Mouse (Mus musculus): ENCODE measurements around the gene Olfr1204. TPM values are rescaled to one million over a fixed set of nuclear protein-coding genes. Genes with fewer than 3 reads are reported as not detected.

The Olfr1204 gene
- not detected for polyA plus RNA-seq (2015; fragmentation: Illumina TruSeq; extraction: RNeasy Lipid Tissue Mini Kit (QIAGEN cat#74804); ENCODE audit: low read depth, low replicate concordance)

GRCm38 (mm10) chr2:88848992-88849391, at the start of gene Olfr1204:
Gene Olfr1204, plus strand, starts transcription at chr2:88849292.

GRCm38 (mm10) chr2:88814196-88814595, 34.9 kb upstream of the Olfr1204 start, which contains the start of gene Olfr1202:
Gene Olfr1202, plus strand, starts transcription at chr2:88814496.

GRCm38 (mm10) chr2:88829437-88829836, 19.7 kb upstream of the Olfr1204 start, which contains the start of gene Olfr1205:
Gene Olfr1205, plus strand, starts transcription at chr2:88829737.

GRCm38 (mm10) chr2:88862931-88863330, 13.8 kb downstream of the Olfr1204 start, which contains the start of gene Olfr1206:
Gene Olfr1206, plus strand, starts transcription at chr2:88863231.

GRCm38 (mm10) chr2:88902211-88902610, 53.1 kb downstream of the Olfr1204 start, which contains the start of gene Olfr1208:
Gene Olfr1208, minus strand, starts transcription at chr2:88902311.

Other genes with a start within 250 kb of the Olfr1204 start
- not detected for gene Olfr1191-ps1, start 208.8 kb upstream of the Olfr1204 start, polyA plus RNA-seq (2015; fragmentation: Illumina TruSeq; extraction: RNeasy Lipid Tissue Mini Kit (QIAGEN cat#74804); ENCODE audit: low read depth, low replicate concordance)
- not detected for gene Olfr1192-ps1, start 200.8 kb upstream of the Olfr1204 start, polyA plus RNA-seq (2015; fragmentation: Illumina TruSeq; extraction: RNeasy Lipid Tissue Mini Kit (QIAGEN cat#74804); ENCODE audit: low read depth, low replicate concordance)
- gene Olfr1193, start 173.7 kb upstream of the Olfr1204 start, polyA plus RNA-seq (2015; fragmentation: Illumina TruSeq; extraction: RNeasy Lipid Tissue Mini Kit (QIAGEN cat#74804); ENCODE audit: low read depth, low replicate concordance): not detected
- gene Olfr1195, start 160.1 kb upstream of the Olfr1204 start, polyA plus RNA-seq (2015; fragmentation: Illumina TruSeq; extraction: RNeasy Lipid Tissue Mini Kit (QIAGEN cat#74804); ENCODE audit: low read depth, low replicate concordance): not detected
- not detected for gene Olfr1196, start 144.7 kb upstream of the Olfr1204 start, polyA plus RNA-seq (2015; fragmentation: Illumina TruSeq; extraction: RNeasy Lipid Tissue Mini Kit (QIAGEN cat#74804); ENCODE audit: low read depth, low replicate concordance)
- gene Olfr1197, start 116.9 kb upstream of the Olfr1204 start, polyA plus RNA-seq (2015; fragmentation: Illumina TruSeq; extraction: RNeasy Lipid Tissue Mini Kit (QIAGEN cat#74804); ENCODE audit: low read depth, low replicate concordance): not detected
- gene Olfr1198, start 97.9 kb upstream of the Olfr1204 start, polyA plus RNA-seq (2015; fragmentation: Illumina TruSeq; extraction: RNeasy Lipid Tissue Mini Kit (QIAGEN cat#74804); ENCODE audit: low read depth, low replicate concordance): not detected
- not detected for gene Olfr1199, start 88.8 kb upstream of the Olfr1204 start, polyA plus RNA-seq (2015; fragmentation: Illumina TruSeq; extraction: RNeasy Lipid Tissue Mini Kit (QIAGEN cat#74804); ENCODE audit: low read depth, low replicate concordance)
- gene Olfr1200, start 78.8 kb upstream of the Olfr1204 start, polyA plus RNA-seq (2015; fragmentation: Illumina TruSeq; extraction: RNeasy Lipid Tissue Mini Kit (QIAGEN cat#74804); ENCODE audit: low read depth, low replicate concordance): not detected
- not detected for gene Olfr1201, start 56.3 kb upstream of the Olfr1204 start, polyA plus RNA-seq (2015; fragmentation: Illumina TruSeq; extraction: RNeasy Lipid Tissue Mini Kit (QIAGEN cat#74804); ENCODE audit: low read depth, low replicate concordance)
- not detected for gene Olfr1202, start 34.8 kb upstream of the Olfr1204 start, polyA plus RNA-seq (2015; fragmentation: Illumina TruSeq; extraction: RNeasy Lipid Tissue Mini Kit (QIAGEN cat#74804); ENCODE audit: low read depth, low replicate concordance)
- not detected for gene Olfr1205, start 19.6 kb upstream of the Olfr1204 start, polyA plus RNA-seq (2015; fragmentation: Illumina TruSeq; extraction: RNeasy Lipid Tissue Mini Kit (QIAGEN cat#74804); ENCODE audit: low read depth, low replicate concordance)
- not detected for gene Olfr1206, start 13.9 kb downstream of the Olfr1204 start, polyA plus RNA-seq (2015; fragmentation: Illumina TruSeq; extraction: RNeasy Lipid Tissue Mini Kit (QIAGEN cat#74804); ENCODE audit: low read depth, low replicate concordance)
- gene Olfr1208, start 53.0 kb downstream of the Olfr1204 start, polyA plus RNA-seq (2015; fragmentation: Illumina TruSeq; extraction: RNeasy Lipid Tissue Mini Kit (QIAGEN cat#74804); ENCODE audit: low read depth, low replicate concordance): not detected
- gene Olfr1209, start 65.9 kb downstream of the Olfr1204 start, polyA plus RNA-seq (2015; fragmentation: Illumina TruSeq; extraction: RNeasy Lipid Tissue Mini Kit (QIAGEN cat#74804); ENCODE audit: low read depth, low replicate concordance): not detected
- gene Olfr1211, start 88.8 kb downstream of the Olfr1204 start, polyA plus RNA-seq (2015; fragmentation: Illumina TruSeq; extraction: RNeasy Lipid Tissue Mini Kit (QIAGEN cat#74804); ENCODE audit: low read depth, low replicate concordance): not detected
- gene Olfr1212, start 104.7 kb downstream of the Olfr1204 start, polyA plus RNA-seq (2015; fragmentation: Illumina TruSeq; extraction: RNeasy Lipid Tissue Mini Kit (QIAGEN cat#74804); ENCODE audit: low read depth, low replicate concordance): not detected
- not detected for gene Gm13762, start 131.0 kb downstream of the Olfr1204 start, polyA plus RNA-seq (2015; fragmentation: Illumina TruSeq; extraction: RNeasy Lipid Tissue Mini Kit (QIAGEN cat#74804); ENCODE audit: low read depth, low replicate concordance)
- not detected for gene Olfr1214, start 143.4 kb downstream of the Olfr1204 start, polyA plus RNA-seq (2015; fragmentation: Illumina TruSeq; extraction: RNeasy Lipid Tissue Mini Kit (QIAGEN cat#74804); ENCODE audit: low read depth, low replicate concordance)
- not detected for gene Olfr1215, start 157.7 kb downstream of the Olfr1204 start, polyA plus RNA-seq (2015; fragmentation: Illumina TruSeq; extraction: RNeasy Lipid Tissue Mini Kit (QIAGEN cat#74804); ENCODE audit: low read depth, low replicate concordance)
- gene Olfr1216, start 169.0 kb downstream of the Olfr1204 start, polyA plus RNA-seq (2015; fragmentation: Illumina TruSeq; extraction: RNeasy Lipid Tissue Mini Kit (QIAGEN cat#74804); ENCODE audit: low read depth, low replicate concordance): not detected
- gene Olfr1217, start 182.8 kb downstream of the Olfr1204 start, polyA plus RNA-seq (2015; fragmentation: Illumina TruSeq; extraction: RNeasy Lipid Tissue Mini Kit (QIAGEN cat#74804); ENCODE audit: low read depth, low replicate concordance): not detected
- not detected for gene Olfr1218, start 211.9 kb downstream of the Olfr1204 start, polyA plus RNA-seq (2015; fragmentation: Illumina TruSeq; extraction: RNeasy Lipid Tissue Mini Kit (QIAGEN cat#74804); ENCODE audit: low read depth, low replicate concordance)
- gene Olfr1219, start 234.2 kb downstream of the Olfr1204 start, polyA plus RNA-seq (2015; fragmentation: Illumina TruSeq; extraction: RNeasy Lipid Tissue Mini Kit (QIAGEN cat#74804); ENCODE audit: low read depth, low replicate concordance): not detected